Mouse (Mus musculus) Muller cell, postnatal 12 days (primary cell): ENCODE measurements around the gene Hdgfl3.
"Not testable (repeated sequence)": the region's sequence is repeated elsewhere in the genome, so short reads cannot be mapped to it uniquely, and the experiment has no call there.

Experiments
- DNase-seq: peaks from one replicate; pipeline ENCODE4 v3.0.0-alpha.2; 2015; ENCODE audit errors: inconsistent ontology term

Gene Hdgfl3

DNA sequence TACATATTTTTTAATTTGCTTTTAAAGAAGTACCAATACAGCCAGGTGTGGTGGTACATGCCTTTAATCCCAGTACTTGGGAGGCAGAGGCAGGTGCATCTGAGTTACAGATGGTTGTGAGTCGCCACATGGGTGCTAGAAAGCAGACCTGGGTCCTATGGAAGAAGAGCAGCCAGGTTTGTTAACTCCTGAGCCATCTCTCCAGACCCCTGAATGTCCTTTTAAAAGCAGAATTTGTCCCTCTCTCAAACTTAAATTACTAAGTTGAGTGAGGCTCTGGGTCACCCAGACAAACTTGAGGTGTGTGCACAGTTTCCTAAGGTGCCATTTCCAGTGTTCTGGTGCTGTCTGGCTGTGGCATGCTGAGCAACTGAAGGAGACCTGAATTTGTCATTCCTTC is 78.6 kb downstream of the Hdgfl3 start, which contains the start of gene Gm10160:
Gene Gm10160 (minus strand): TSS at position 101 of the 400 bp plus-strand sequence.
- no peak for DNase-seq

GRCm38 (mm10) chr7:81854568-81855307 is 79.5 kb downstream of the Hdgfl3 start:
- DNase-seq: no peak

DNA sequence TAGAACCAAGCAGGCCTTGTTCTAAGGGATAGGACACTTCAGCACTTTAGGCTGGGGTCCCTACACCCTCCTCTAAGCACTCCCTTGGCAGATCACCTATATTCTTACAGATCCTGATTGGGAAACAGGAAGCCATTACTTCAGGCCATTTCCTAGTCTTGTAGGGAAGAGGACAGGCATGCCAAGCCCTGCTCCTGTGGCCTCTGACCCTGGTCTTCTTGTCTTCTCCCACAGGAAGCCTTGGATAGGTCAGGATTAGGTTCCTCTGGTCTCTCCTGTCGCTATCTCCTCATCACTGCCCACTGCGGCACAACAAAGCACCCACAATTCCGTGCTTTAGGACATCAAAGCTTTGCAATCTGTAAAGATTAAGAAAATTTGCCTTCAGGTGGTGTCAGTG is 82.6 kb downstream of the Hdgfl3 start:
- DNase-seq: no peak

GRCm38 (mm10) chr7:81850171-81850570 is 84.1 kb downstream of the Hdgfl3 start:
- no peak for DNase-seq

DNA sequence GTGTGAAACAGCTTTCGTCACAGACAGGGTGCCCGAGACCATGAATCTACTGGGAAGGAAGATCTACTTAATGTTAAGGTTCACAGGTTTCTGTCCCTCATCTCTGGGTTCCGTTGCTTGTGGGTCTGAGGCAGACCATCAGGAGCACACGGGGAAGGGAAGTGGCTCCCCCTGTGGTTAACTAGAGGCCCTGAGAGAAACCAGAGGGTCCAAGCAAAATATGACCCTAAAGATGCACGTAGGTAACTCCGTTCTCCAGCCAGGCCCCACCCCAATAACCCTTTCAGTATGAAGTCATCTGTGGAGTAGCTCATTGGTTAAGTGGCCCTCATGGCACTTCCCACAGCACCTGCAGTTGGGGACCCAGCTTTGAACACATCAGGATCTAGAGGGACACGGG is 84.6 kb downstream of the Hdgfl3 start:
- no peak for DNase-seq

DNA sequence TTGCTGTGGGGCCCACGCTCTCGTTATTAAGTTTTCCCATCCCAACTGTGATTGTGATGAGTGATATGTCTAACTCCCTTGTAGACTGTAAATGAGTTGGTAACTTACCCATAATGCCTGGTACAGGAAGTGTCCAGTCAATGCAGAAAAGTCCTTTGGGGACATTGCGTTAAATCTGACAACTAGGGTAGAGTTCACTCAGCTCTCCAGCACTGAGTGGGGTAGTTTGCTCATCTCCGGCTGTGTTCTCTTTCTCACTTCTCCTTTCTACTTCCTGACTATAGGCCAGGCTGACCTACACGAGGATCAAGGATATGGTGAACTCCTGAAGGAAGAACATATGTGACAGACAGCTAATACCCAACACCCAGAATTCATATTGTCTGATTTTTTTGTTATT is 85.1 kb downstream of the Hdgfl3 start:
- DNase-seq: no peak

GRCm38 (mm10) chr7:81847777-81848176 is 86.5 kb downstream of the Hdgfl3 start:
- no peak for DNase-seq

DNA sequence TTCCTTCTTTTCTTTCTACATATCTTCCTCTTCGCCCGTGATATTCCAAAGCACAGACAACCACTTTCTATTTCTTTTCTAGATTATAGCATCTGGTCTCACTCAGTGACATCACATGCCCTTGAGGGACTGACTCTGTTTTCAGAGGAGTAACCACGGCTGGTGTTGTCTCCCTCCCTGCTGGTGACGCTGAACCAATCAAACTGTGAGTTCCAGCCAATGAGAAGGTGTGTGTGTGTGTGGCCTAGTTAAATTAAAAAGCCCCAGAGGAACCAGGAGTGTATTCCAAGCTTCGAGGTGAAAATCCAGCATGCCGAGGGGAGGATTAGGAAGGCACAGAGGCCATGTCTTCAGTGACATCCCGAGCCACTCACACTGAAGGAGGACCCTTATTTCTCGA is 87.3 kb downstream of the Hdgfl3 start:
- DNase-seq: no peak

DNA sequence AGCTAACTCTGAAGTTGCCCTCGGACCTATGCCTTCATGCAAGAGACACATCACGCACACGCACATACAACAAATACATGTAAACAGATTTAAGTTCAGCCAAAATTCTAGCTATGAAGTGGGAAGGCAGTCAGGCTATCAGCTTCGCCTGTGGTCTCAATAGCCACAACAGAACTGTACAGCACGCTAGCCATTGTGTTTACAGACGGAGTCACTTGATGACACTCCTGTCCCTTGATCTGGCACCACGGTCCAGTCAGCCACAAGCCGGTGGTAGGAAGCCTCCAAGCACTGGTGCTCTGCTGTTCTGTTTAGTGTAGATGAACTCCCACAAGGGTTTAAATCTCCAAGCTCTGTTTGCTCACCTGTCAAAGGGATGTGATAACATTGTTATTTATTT is 88.3 kb downstream of the Hdgfl3 start:
- no peak for DNase-seq

DNA sequence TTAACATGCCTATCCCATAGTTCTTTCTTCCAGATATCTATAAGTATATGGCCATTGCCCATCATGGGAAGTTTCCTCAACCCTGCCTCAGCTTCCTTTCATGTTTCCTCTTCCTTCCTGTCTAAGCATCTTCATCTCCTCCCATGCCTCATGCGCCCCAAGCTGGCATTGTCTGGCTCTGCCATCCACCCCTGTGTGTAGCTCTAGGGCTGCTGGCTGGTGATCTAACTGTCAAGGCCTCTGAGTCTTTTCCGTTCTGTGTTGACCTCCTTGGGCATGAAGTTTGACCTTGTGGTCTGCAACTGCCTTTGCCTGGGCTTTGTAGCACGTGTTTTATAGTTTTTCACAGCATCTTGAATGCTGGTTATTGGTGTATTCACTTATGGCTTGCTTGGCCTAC is 89.0 kb downstream of the Hdgfl3 start:
- no peak for DNase-seq

DNA sequence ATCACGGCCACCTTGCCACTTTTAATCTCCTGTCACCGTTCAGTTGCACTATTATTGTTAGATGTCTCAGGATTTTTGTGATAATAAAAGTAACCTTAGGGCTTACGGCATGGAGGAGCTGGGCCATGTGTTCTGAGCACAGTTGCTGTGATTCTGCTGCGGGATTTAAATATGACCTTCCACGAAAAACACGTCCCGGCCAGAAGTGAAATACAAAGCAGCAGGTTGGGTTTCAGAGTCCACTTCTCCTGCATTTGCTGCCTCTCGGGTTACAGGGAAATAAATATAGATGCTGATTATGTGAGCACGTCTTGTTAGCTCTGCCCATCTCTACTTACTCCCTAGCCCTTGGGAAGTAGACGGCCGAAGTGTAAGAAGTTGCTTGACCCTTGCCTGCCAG is 89.5 kb downstream of the Hdgfl3 start:
- no peak for DNase-seq

DNA sequence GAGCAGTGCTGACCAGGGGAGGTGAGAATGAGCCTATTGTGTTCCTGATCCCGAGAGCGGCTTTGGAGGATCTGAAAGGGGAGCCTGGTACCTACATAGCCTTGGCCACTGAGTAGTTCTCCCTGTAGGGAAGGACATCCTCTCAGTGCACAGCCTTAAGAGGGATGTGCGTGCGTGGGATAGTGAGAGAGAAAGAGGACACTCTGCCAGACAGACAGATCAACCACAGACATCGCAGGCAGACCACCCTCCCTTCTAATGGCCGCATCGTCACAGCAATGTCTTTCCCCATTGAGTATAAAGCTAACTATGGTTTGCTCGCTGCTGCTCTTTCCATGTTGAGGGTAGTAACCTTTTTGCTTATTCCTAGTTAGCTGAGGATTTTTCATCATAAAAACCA is 90.4 kb downstream of the Hdgfl3 start:
- no peak for DNase-seq

DNA sequence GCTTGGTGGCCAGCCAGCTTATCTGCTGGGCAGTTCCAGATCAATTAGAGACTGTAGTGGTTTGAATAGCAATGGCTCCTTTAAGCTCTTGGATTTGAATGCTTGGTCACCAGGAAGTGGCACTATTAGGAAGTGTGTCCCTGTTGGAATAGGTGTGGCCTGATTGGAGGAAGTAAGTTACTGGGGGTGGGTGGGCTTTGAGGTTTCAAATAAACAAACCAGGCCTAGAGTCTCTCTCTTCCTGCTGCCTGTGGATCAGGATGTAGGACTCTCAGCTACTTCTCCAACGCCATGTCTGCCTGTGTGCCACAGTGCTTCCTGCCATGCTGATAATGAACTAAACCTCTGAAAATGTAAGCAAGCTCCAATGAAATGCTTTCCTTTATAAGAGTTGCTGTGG is 91.3 kb downstream of the Hdgfl3 start:
- DNase-seq: no peak

DNA sequence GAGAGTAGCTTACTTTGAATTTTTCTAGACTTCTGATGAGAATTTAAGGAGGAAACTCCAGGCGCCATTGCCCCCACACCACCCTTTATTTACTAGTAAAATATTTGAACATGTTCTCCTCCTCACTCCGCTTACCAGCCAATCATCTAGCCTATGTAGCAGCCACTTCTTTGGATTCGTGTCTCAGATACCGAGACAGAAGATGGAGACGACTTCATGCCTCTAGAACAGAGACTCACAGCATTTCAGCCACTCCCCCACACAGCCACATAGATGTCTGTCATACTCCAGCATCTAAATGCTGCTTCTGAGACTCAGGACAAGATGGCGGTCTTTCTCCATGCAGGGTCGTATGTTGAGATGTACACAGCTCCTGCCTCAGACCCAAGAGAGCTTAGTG is 92.1 kb downstream of the Hdgfl3 start:
- DNase-seq: no peak

- no peak for DNase-seq
These were observed 92.8 kb downstream of the Hdgfl3 start for GRCm38 (mm10) chr7:81841439-81841838.

DNA sequence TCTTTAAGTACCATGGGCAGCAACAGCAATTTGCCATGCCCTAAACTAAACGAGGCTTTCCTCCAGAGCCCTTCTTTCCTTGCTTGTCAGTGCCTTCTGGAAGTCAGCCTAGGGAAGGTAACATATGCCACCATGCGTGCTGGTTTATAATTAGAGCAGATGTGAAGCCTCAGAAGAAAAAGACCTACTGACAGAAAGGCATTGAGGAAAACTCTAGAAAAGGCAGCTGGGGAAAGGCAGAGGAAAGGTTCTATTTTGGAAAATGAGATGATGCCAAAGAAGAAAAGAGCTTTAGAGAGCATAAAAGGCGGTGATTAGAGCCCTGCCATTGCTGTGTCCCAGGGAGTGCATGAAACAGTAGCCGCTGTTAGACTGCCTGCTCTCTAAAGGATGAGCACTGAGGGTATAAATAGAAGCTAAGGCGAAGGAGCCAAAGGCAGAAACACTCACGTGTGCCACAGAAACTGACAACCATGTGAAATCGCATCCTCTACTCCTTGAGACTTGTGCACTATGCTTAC is 93.6 kb downstream of the Hdgfl3 start:
- no peak for DNase-seq

- DNase-seq: no peak
These were observed 94.5 kb downstream of the Hdgfl3 start for GRCm38 (mm10) chr7:81839746-81840145.

- not testable (repeated sequence) for DNase-seq
These were observed 96.5 kb downstream of the Hdgfl3 start for GRCm38 (mm10) chr7:81837771-81838170.

- no peak for DNase-seq
These were observed 98.8 kb downstream of the Hdgfl3 start for GRCm38 (mm10) chr7:81835430-81835829.

DNA sequence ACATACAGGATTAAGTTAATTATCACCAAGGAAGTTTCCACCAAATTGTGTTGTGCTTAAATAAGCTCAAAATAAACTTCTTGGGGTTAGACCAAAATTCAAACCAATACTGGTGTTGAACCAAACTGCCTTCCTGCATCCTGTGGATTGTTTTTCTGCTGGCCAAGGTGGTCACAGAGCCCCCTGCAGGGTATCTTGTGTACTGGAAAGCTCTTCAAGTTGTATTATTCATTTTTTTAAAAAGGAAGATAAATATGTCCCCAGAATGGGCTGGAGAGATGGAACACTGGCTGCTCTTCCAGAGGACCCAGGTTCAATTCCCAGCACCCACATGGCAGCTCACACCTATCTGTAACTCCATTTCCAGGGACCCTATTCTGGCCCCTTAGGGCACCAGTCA is 99.4 kb downstream of the Hdgfl3 start:
- no peak for DNase-seq
